Mouse (Mus musculus) G1E (cell line): Measurements from ENCODE around the gene Gpcpd1.

Source experiments
- CTCF ChIP-seq: IDR thresholded peaks from 2 replicates; pipeline ENCODE4 v1.5.1; 2012; ENCODE audit warnings: low read depth, low read length, inconsistent platforms, mixed read lengths
- GATA1 ChIP-seq: IDR thresholded peaks from 2 replicates; pipeline ENCODE4 v1.6.1; 2012; ENCODE audit warnings: borderline replicate concordance, low read length, inconsistent platforms, mixed read lengths
- GATA2 ChIP-seq: IDR thresholded peaks from 2 replicates; pipeline ENCODE4 v1.6.1; 2012; ENCODE audit warnings: low read depth, low read length, inconsistent platforms, borderline replicate concordance
- POLR2AphosphoS5 ChIP-seq: IDR thresholded peaks from 2 replicates; pipeline ENCODE4 v1.6.1; 2012; ENCODE audit warnings: low read depth, low read length, inconsistent platforms; ENCODE audit not compliant: insufficient replicate concordance
- TAL1 ChIP-seq: conservative IDR thresholded peaks from 2 replicates; pipeline ENCODE4 v1.6.1; 2012; ENCODE audit warnings: low read depth, low read length, inconsistent platforms, mixed read lengths

DNA sequence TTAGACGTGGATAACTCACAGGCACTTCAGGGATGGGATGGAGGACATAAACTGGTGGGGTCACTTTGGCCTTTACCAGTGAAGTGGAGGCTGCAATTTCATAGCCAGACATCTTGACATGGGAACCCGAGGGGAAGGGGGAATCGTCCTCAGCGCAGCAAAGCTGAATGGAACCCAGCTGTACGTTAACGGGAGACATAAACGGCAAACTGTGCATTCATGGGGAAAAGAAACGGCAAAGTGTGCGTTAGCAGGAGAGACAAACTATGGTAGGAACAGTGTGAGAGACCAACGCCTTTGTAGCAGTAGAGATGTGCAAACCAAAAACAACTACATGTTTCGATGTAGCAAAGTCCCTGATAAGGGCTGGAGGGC is 74.6 kb downstream of the Gpcpd1 start:
- no peak for TF ChIP-seq CTCF
- no peak for TF ChIP-seq TAL1
- no peak for TF ChIP-seq POLR2AphosphoS5
- no peak for TF ChIP-seq GATA1
- TF ChIP-seq GATA2: no peak
